Mouse (Mus musculus) layer of hippocampus, postnatal 10 days (tissue): ENCODE results near the gene Sema4g. TPM values are rescaled to one million over a fixed set of nuclear protein-coding genes. Genes with fewer than 3 reads are reported as not detected.

ENCODE experiments used
- DNase-seq, 2 experiments: peaks; one replicate each; pipeline ENCODE4 v3.0.0; 2021; ENCODE audit warnings: low spot score in 2 of 2
- total RNA-seq, 2 experiments: library from RNA; stranded (reverse); gene quantifications; 2 replicates each; pipeline ENCODE4 v1.2.3; 2021

The Sema4g gene
- total RNA-seq, 2 experiments from 2014 or later, result 61.8 to 69.2 TPM

- DNase-seq, result peak; percentile 66 to 68
Observed at GRCm38 (mm10) chr19:45047935-45048643, 59.2 kb downstream of the Sema4g start.

GRCm38 (mm10) chr19:45048644-45049365, 59.9 kb downstream of the Sema4g start:
- DNase-seq, result no peak

GRCm38 (mm10) chr19:45049523-45049922, 60.6 kb downstream of the Sema4g start:
- DNase-seq, result no peak

Other genes starting within 250 kb of the Sema4g start
- gene Pax2, start 233.1 kb upstream of the Sema4g start, total RNA-seq, result under 1 TPM; 0.20 to 0.37 TPM
- 10 to 100 TPM; 32.4 to 35.3 TPM for gene Slf2, start 58.0 kb upstream of the Sema4g start, total RNA-seq
- 10 to 100 TPM; 14.1 to 15.1 TPM for gene Twnk, start 16.6 kb downstream of the Sema4g start, total RNA-seq
- 10 to 100 TPM; 45.3 to 48.9 TPM for gene Mrpl43, start 17.3 kb downstream of the Sema4g start, total RNA-seq
- gene Lzts2, start 25.3 kb downstream of the Sema4g start, total RNA-seq, result 10 to 100 TPM; 21.3 to 23.2 TPM
- 1 to 10 TPM; 3.2 to 3.3 TPM for gene Pdzd7, start 56.6 kb downstream of the Sema4g start, total RNA-seq
- gene Sfxn3, start 58.4 kb downstream of the Sema4g start, total RNA-seq, result 100 to 1,000 TPM; 103 to 124 TPM
- gene Kazald1, start 86.1 kb downstream of the Sema4g start, total RNA-seq, result 1 to 10 TPM; 1.8 to 2.1 TPM
- not detected for gene Tlx1, start 161.6 kb downstream of the Sema4g start, total RNA-seq
- not detected for gene Lbx1, start 246.7 kb downstream of the Sema4g start, total RNA-seq